Mouse (Mus musculus): Measurements from ENCODE around the gene Baiap2.

- no peak for TF ChIP-seq CTCF (conservative IDR thresholded peaks at IDR 0.05; ENCODE audit: low read length)
- no peak for TF ChIP-seq POU5F1 (IDR thresholded peaks at IDR 0.05; ENCODE audit: borderline replicate concordance, low read length)
Measured at GRCm38 (mm10) chr11:120009937-120010336, 67.4 kb downstream of the Baiap2 start.

Measured in E14TG2a.4 (cell line).